Mouse (Mus musculus) midbrain, embryonic 13.5 days (tissue): ENCODE measurements at regions not wholly inside any gene's neighbourhood (a gene's known extent, or its start where the extent isn't known, plus 50 kb on each side); places are given as distances from the start of the nearest gene placed in this dataset. TPM values are rescaled to one million over a fixed set of nuclear protein-coding genes. Genes with fewer than 3 reads are reported as not detected.
A peak's percentile ranks its signal among the peaks of the same experiment; 100 is the strongest.
"Not testable (repeated sequence)": the region's sequence is repeated elsewhere in the genome, so short reads cannot be mapped to it uniquely, and the experiment has no call there.

ENCODE experiments used
- ATAC-seq: fragments of 200-750 bp; cut with Nextera tagmentation; 2 replicates; pipeline ENCODE4 v1.8.0; 2017; ENCODE audit warnings: mild to moderate bottlenecking, moderate TSS enrichment, moderate library complexity
- H3K27ac ChIP-seq: fragments of 300-500 bp; sonication (generic); 2 replicates; pipeline ENCODE4 v1.5.1; 2015; ENCODE audit warnings: inconsistent platforms, mild to moderate bottlenecking, moderate library complexity
- H3K27me3 ChIP-seq: fragments of 300-500 bp; sonication (generic); 2 replicates; pipeline ENCODE4 v1.6.1; 2015; ENCODE audit warnings: mild to moderate bottlenecking, inconsistent platforms
- H3K36me3 ChIP-seq: fragments of 300-500 bp; sonication (generic); 2 replicates; pipeline ENCODE4 v1.6.1; 2015; ENCODE audit warnings: mild to moderate bottlenecking, inconsistent platforms
- H3K4me1 ChIP-seq: fragments of 300-500 bp; sonication (generic); replicated peaks from 2 replicates; pipeline ENCODE4 v1.6.1; 2015; ENCODE audit warnings: inconsistent platforms
- H3K4me2 ChIP-seq: fragments of 300-500 bp; sonication (generic); replicated peaks from 2 replicates; pipeline ENCODE4 v1.6.1; 2015; ENCODE audit warnings: moderate library complexity, mild to moderate bottlenecking, inconsistent platforms
- H3K4me3 ChIP-seq: fragments of 300-500 bp; sonication (generic); replicated peaks from 2 replicates; pipeline ENCODE4 v1.5.1; 2015; ENCODE audit warnings: mild to moderate bottlenecking, inconsistent platforms
- H3K9ac ChIP-seq: fragments of 300-500 bp; sonication (generic); replicated peaks from 2 replicates; pipeline ENCODE4 v1.6.1; 2015; ENCODE audit warnings: mild to moderate bottlenecking, inconsistent platforms
- H3K9me3 ChIP-seq: fragments of 300-500 bp; sonication (generic); 2 replicates; pipeline ENCODE4 v1.6.1; 2016; ENCODE audit warnings: mild to moderate bottlenecking, inconsistent platforms
- WGBS: fragments of 180-500 bp; shearing (Covaris S2); methylation state at CpG from one replicate; pipeline ENCODE4 v1.1.7; 2015; 5-methylcytosine and 5-hydroxymethylcytosine counted together
- microRNA-seq: library from miRNA; unstranded; fragments of <30 nt; microRNA quantifications from one replicate; pipeline ENCODE4, GENCODE M21; 2016

DNA sequence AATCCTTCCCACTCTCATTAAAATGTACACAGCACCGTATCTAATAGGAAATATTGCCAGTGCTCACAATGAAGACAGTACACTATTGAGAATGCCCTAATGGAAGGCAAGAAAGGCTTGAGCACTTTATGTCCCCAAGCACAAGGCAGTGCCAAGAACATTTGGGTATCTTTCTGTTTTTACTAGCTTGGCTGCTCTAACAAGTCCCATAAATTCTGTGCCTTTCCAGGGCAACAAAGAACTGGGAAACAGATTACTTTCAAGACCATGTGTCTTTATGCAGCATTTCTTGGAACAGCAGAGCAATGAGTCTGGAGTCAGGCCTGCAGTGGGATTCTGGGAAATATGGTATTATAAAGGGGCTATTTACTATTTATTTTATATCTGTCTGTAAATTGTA lies 192.3 kb downstream of the 1700008P02Rik start:
- Histone ChIP-seq H3K27me3 (no peaks in the 10 kb centered on the region), H3K4me2 (no peak overlapping the region), H3K27ac (no peak overlapping the region), H3K9ac (no peak overlapping the region), H3K9me3 (no peaks in the 10 kb centered on the region), H3K36me3 (no peaks in the 10 kb centered on the region), H3K4me3 (no peak overlapping the region), H3K4me1 (no peaks in the 10 kb centered on the region)
- 74% methylated on average over 1 of the region's 1 CpGs for WGBS
- no peak for ATAC-seq

DNA sequence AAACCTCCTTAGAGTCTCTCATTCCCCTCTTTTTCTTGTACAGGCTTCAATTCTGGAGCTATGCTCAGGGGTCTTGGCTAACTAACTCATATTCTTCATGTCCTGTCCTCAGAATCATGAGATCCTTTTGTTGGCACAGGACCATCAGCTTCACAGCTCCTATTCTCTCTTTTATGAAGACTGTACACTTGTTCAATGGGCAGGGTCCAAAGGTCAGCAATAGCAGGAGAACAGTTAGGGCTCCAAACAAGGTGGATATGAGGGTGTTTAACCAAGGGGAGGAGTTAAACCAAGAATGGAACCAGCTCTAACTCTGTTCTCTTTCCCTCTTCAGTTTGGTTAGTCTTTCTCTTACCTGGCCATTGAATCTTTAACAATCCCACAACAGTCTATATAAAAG lies 219.4 kb downstream of the 1700008P02Rik start:
- H3K4me3 ChIP-seq = no peak overlapping the region
- no peaks in the 10 kb centered on the region for H3K27me3 ChIP-seq
- H3K4me2 ChIP-seq = no peak overlapping the region
- no peak overlapping the region for H3K27ac ChIP-seq
- no peaks in the 10 kb centered on the region for H3K36me3 ChIP-seq
- H3K9ac ChIP-seq = no peak overlapping the region
- H3K9me3 ChIP-seq = no peaks in the 10 kb centered on the region
- no peak for ATAC-seq
- no peaks in the 10 kb centered on the region for H3K4me1 ChIP-seq

DNA sequence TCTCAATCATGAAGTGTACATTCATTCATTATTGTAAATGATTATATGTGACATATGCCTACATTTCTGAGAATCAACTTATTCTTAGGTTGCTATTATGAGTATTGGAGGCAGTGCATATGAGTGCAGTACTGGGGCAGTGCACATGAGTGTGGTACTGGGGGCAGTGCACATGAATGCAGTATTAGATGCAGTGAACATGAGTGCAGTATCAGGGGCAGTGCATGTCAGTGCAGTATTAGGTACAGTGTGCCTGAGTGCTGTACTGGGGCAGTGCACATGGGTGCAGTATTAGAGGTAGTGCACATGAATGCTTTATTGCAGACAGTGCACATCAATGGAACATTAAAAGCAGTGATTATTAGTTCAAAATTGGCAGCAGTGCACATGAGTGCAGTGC lies 234.6 kb downstream of the 1700008P02Rik start:
- H3K4me3 ChIP-seq = no peak overlapping the region
- no peaks in the 10 kb centered on the region for H3K4me1 ChIP-seq
- H3K4me2 ChIP-seq = no peak overlapping the region
- no peaks in the 10 kb centered on the region for H3K36me3 ChIP-seq
- no peak overlapping the region for H3K27ac ChIP-seq
- H3K9me3 ChIP-seq = no peaks in the 10 kb centered on the region
- no peak overlapping the region for H3K9ac ChIP-seq
- peak; percentile 62; the same call in 1 of the 2 replicates for ATAC-seq
- H3K27me3 ChIP-seq = no peaks in the 10 kb centered on the region

DNA sequence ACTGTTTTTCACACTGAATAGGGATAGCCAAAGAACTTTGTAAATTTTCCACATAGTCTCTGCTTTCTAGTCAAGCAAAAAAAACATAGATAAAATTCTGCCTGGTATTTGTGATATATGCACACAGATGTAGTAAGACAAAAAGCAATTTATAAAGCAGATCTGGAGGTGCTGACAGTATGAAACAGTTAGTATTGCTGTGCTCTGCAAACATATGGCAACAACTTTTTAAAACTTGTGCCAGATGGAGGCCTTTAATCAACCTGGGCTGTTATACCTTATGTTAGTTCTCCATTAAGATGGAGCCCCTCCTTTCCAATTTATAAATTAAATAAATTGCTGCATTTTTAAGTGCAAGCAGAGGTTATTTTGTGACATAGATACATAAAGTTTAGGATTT lies 237.3 kb downstream of the 1700008P02Rik start:
- no peak for ATAC-seq
- Histone ChIP-seq H3K4me2 (no peak overlapping the region), H3K27ac (no peak overlapping the region), H3K36me3 (no peaks in the 10 kb centered on the region), H3K9me3 (no peaks in the 10 kb centered on the region), H3K27me3 (no peaks in the 10 kb centered on the region), H3K4me3 (no peak overlapping the region), H3K4me1 (no peaks in the 10 kb centered on the region), H3K9ac (no peak overlapping the region)

DNA sequence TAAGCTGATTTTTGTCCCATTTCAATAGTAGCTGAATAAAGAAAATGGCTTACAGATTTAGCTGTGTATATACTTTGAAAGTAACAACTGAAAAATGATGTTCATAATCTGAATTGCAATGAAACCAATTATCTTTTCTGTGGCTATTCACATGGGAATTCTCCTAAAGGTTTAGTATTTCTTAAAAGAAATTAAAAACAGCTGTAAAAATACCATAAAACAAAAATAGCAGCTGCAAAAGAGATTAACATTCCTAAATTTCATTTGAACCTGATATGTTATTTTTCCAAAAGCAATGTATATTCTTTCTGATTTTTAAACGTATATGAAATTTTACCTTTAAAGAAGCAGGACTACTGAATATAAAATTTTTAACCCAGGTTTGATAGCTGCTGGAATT lies 237.9 kb downstream of the 1700008P02Rik start:
- no peak overlapping the region for H3K4me2 ChIP-seq
- no peaks in the 10 kb centered on the region for H3K27me3 ChIP-seq
- no peak overlapping the region for H3K4me3 ChIP-seq
- no peak overlapping the region for H3K9ac ChIP-seq
- H3K9me3 ChIP-seq = no peaks in the 10 kb centered on the region
- 75% methylated on average over 1 of the region's 1 CpGs for WGBS
- H3K27ac ChIP-seq = no peak overlapping the region
- no peaks in the 10 kb centered on the region for H3K4me1 ChIP-seq
- no peaks in the 10 kb centered on the region for H3K36me3 ChIP-seq
- ATAC-seq = no peak

DNA sequence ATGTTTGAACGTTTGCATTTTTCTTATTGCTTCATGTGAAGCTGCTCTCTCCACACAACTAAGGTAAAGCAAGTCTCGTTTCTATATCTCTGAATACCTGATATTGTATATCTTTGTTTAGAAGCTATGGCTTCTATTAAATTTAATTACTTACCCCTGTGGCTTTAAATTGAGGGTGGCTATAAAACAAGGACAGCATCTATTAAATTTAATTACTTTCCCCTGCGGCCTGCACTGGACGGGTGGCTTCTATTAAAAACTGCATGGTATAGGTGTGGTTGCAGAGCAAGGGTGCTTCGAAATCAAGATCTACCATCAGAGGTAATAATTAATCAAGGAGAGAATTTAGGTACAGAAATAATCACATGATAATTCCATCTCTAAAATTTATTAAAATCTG lies 238.5 kb downstream of the 1700008P02Rik start:
- H3K9me3 ChIP-seq = no peaks in the 10 kb centered on the region
- no peak overlapping the region for H3K9ac ChIP-seq
- ATAC-seq = no peak
- no peak overlapping the region for H3K4me2 ChIP-seq
- H3K36me3 ChIP-seq = no peaks in the 10 kb centered on the region
- 67% methylated on average over 5 of the region's 5 CpGs for WGBS
- no peaks in the 10 kb centered on the region for H3K4me1 ChIP-seq
- no peak overlapping the region for H3K4me3 ChIP-seq
- H3K27ac ChIP-seq = no peak overlapping the region
- no peaks in the 10 kb centered on the region for H3K27me3 ChIP-seq

DNA sequence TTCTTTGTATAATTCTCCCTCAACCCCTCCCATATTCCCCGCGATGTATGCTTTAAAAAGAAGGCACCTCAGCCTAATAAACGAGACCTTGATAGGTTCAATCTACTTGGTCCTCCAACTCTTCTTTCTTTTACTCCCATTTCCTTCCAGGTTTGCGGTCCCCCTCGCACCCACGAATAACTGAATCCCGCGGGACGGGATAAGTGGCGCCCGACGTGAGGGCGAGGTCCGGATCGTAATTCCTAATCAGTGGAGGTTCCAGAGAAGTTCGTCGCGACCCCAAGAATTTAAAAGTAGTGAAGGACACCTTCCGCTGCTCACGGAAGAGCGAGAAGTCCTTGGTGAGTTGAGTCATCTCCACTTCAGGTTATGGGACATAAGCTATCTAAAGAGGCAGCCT lies 281.2 kb downstream of the 1700008P02Rik start:
- not testable (repeated sequence) for H3K27ac ChIP-seq, H3K9ac ChIP-seq, ATAC-seq, H3K27me3 ChIP-seq, H3K4me3 ChIP-seq, H3K4me2 ChIP-seq, H3K9me3 ChIP-seq, H3K36me3 ChIP-seq, H3K4me1 ChIP-seq
- 100% methylated on average over 2 of the region's 21 CpGs for WGBS

DNA sequence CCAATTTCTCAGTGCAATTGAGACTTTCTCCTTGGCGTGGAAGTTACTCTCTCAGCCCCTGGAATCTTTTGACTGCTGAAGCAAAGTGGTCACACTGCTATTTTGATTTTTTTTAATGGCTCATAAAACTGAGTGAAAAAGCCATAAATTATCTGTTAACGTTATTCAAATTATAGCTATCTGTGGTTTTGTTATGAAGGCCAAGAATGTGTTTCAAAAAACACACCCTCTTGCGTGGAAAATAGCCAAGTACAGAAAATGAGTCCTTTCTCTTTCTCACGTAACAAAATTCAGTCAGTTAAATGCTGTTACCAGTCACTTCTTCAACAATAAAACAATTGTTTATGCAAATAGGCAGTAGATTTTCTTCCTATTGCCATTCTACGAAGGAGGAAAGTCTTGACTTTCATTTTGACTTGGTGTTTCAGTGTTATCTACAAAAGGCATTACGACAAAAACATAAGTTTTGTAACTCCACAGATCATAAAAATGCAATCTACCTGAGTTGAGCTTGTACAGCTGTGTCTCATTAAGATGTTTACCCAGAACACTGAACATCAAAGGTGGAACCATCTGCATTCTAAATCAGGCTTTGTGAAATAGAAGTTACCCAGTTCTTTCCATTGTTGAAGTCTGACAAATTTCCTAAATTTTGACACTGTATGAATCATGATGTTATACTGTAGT lies 299.3 kb downstream of the 1700008P02Rik start:
- H3K36me3 ChIP-seq = no peaks in the 10 kb centered on the region
- 83% methylated on average over 6 of the region's 6 CpGs for WGBS
- no peaks in the 10 kb centered on the region for H3K9me3 ChIP-seq
- no peak overlapping the region for H3K4me2 ChIP-seq
- H3K9ac ChIP-seq = no peak overlapping the region
- no peak for ATAC-seq
- H3K4me3 ChIP-seq = no peak overlapping the region
- H3K27me3 ChIP-seq = no peaks in the 10 kb centered on the region
- no peak overlapping the region for H3K27ac ChIP-seq
- no peaks in the 10 kb centered on the region for H3K4me1 ChIP-seq

DNA sequence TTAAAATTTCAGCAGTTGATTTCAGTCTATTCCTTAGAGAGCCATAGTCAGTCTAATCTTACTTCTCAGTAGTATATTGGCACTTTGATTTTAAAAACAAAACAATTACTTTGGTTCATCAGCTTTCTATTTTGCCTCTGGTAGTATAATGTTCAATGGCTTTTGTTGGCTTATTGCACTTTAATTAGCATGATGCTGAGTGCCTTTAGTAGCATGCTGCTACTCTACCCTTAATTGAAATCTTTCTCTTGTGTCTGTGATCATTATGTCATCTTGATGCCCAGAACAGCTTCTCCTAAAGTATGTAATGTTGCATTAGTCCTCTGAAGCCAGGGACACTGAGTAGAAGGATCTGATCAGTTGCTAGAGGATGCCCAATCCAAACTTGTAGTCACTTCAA lies 330.7 kb downstream of the 1700008P02Rik start:
- no peaks in the 10 kb centered on the region for H3K36me3 ChIP-seq
- H3K9ac ChIP-seq = no peak overlapping the region
- no peaks in the 10 kb centered on the region for H3K27me3 ChIP-seq
- H3K27ac ChIP-seq = no peak overlapping the region
- no peak overlapping the region for H3K4me2 ChIP-seq
- no peak for ATAC-seq
- H3K4me3 ChIP-seq = no peak overlapping the region
- H3K4me1 ChIP-seq = no peaks in the 10 kb centered on the region
- H3K9me3 ChIP-seq = no peaks in the 10 kb centered on the region

DNA sequence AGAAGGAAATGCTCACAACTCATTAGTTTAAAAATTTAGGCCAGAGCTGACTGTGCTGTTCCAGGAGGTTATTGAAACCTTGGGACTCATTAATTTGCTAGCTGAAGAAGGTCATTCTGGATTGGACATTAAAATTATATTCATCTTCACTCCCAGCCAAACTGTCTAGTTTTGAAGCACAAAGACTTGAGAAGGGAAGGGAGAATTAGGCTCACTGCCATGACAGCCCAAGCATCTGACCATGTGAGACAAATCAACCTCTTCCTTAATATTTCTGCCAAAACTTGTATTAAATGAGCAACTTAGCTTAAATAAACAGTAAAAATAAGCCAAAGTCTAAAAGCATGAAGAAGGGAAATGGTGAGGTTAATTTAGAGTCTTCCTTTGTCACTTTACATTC lies 339.6 kb downstream of the 1700008P02Rik start:
- no peaks in the 10 kb centered on the region for H3K27me3 ChIP-seq
- H3K9ac ChIP-seq = no peak overlapping the region
- H3K4me3 ChIP-seq = no peak overlapping the region
- H3K4me2 ChIP-seq = no peak overlapping the region
- no peaks in the 10 kb centered on the region for H3K9me3 ChIP-seq
- H3K36me3 ChIP-seq = no peaks in the 10 kb centered on the region
- ATAC-seq = no peak
- H3K27ac ChIP-seq = no peak overlapping the region
- H3K4me1 ChIP-seq = no peaks in the 10 kb centered on the region

Small RNAs in the stretch of these regions (microRNA-seq; reads per million reads assigned to microRNA genes)
- not detected for gene Gm23147
